ENCODE assay signal across 9 mouse cellular contexts in the genomic region with DNA sequence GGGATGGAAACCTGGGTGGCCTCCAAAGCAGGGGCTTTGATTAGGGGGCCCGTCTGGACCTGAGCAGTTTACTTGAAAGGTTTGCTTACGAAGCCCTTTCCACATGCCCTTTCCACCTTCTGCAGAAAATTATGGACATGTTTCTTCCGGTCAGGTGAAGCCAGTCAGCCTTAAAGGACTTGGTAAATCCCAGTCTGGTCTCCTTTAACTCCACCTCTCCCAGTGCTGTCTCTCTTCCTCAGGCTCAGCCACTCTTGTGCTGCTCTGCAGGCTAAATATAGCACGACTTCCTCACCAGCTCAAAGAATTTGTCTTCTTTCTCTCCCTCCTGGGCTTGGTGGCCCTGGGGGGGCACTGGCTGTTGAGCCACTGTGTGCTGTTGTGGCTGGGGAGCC. TPM values are rescaled to one million over a fixed set of nuclear protein-coding genes. Genes with fewer than 3 reads are reported as not detected.
DNase-seq lines count a peak whose midpoint lies in the region; ATAC-seq and TF ChIP-seq lines count a peak whose summit lies in the region.
"Had no signal": no experiment of that assay in that cellular context is flagged by ENCODE, and none has a peak within 500 bp of the region (broad histone marks: within the 10 kb centered on the region; RNA-seq: fewer than 3 reads in every experiment).

No protein-coding gene starts in this region.

- ATAC-seq in liver, embryonic 11.5 days (replicated peaks; ENCODE audit: low FRiP score), result no peak
- no peak for ATAC-seq in hindbrain, embryonic 16.5 days

- no peak overlapping the region for H3K9ac ChIP-seq in liver, embryonic 11.5 days (ENCODE audit: low read depth, low read length)
- peak overlapping the region; percentile 66 for H3K9ac ChIP-seq in hindbrain, embryonic 16.5 days (ENCODE audit: low read depth, low read length)

- peak overlapping the region; percentile 86 for H3K4me2 ChIP-seq in liver, embryonic 11.5 days
- peak overlapping the region; percentile 58 for H3K4me2 ChIP-seq in hindbrain, embryonic 16.5 days (ENCODE audit: low read length)

- peaks cover 4% of the 10 kb centered on the region for H3K36me3 ChIP-seq in liver, embryonic 11.5 days (ENCODE audit: control insufficient read depth, insufficient read depth, low read length)
- peaks cover 12% of the 10 kb centered on the region for H3K36me3 ChIP-seq in hindbrain, embryonic 16.5 days (ENCODE audit: control insufficient read depth, insufficient read depth, low read length)

- H3K4me3 ChIP-seq in cerebellum, adult 2 months (replicated peaks; ENCODE audit: insufficient read depth, low read depth, low read length), result peak overlapping the region; percentile 65
- no peak overlapping the region for H3K4me3 ChIP-seq in liver, embryonic 11.5 days (ENCODE audit: low read depth, low read length)
- H3K4me3 ChIP-seq in hindbrain, embryonic 16.5 days (ENCODE audit: low read length), result peak overlapping the region; percentile 49

- H3K27ac ChIP-seq in cerebellum, adult 2 months (ENCODE audit: insufficient read depth, low read length), result peak overlapping the region; percentile 86
- H3K27ac ChIP-seq in liver, embryonic 11.5 days (ENCODE audit: low read depth, low read length), result no peak overlapping the region
- peak overlapping the region; percentile 64 for H3K27ac ChIP-seq in hindbrain, embryonic 16.5 days (ENCODE audit: low read depth, low read length)

- TF ChIP-seq CTCF in cerebellum, adult 2 months (IDR thresholded peaks at IDR 0.05; ENCODE audit: borderline replicate concordance, insufficient read depth, low read depth, low read length), result no peak

- no peaks in the 10 kb centered on the region for H3K9me3 ChIP-seq in liver, embryonic 11.5 days (ENCODE audit: control insufficient read depth, low read length)
- no peaks in the 10 kb centered on the region for H3K9me3 ChIP-seq in hindbrain, embryonic 16.5 days (ENCODE audit: control insufficient read depth, low read length)

- H3K27me3 ChIP-seq in cerebellum, adult 2 months (ENCODE audit: control insufficient read depth, insufficient read depth, low read length), result no peaks in the 10 kb centered on the region
- no peaks in the 10 kb centered on the region; the same call in 1 of the 2 replicates for H3K27me3 ChIP-seq in liver, embryonic 11.5 days (replicated peaks; ENCODE audit: control insufficient read depth, insufficient read depth, low read length)
- H3K27me3 ChIP-seq in hindbrain, embryonic 16.5 days (replicated peaks; ENCODE audit: control insufficient read depth, insufficient read depth, low read length), result no peaks in the 10 kb centered on the region

- WGBS in cerebellum, adult 2 months, result 5% methylated on average over 4 of the region's 4 CpGs
- 22% methylated on average over 4 of the region's 4 CpGs for WGBS in liver, embryonic 11.5 days
- WGBS in hindbrain, embryonic 16.5 days, result 30% methylated on average over 4 of the region's 4 CpGs

- peak; percentile 55 to 58 for DNase-seq in cerebellum, adult 2 months
- DNase-seq in cerebellum, adult 11-12 months, result no peak
- DNase-seq in liver, embryonic 11.5 days (ENCODE audit: low spot score), result no peak
- DNase-seq in liver, result no peak
- peak; percentile 16 for DNase-seq in retina, embryonic 14.5 days (ENCODE audit: low spot score)
- no peak for DNase-seq in layer of hippocampus, adult 18-20 months (ENCODE audit: low spot score in 2 of 2)
- DNase-seq in gastrocnemius, adult 18-20 months (ENCODE audit: low spot score), result no peak
- DNase-seq: adrenal gland, postnatal 36 days had no signal

- peaks cover 37% of the 10 kb centered on the region for H3K4me1 ChIP-seq in cerebellum, adult 2 months (ENCODE audit: control insufficient read depth, insufficient read depth, low read length)
- H3K4me1 ChIP-seq in liver, embryonic 11.5 days (replicated peaks; ENCODE audit: control insufficient read depth, insufficient read depth, low read length), result peaks cover 19% of the 10 kb centered on the region
- H3K4me1 ChIP-seq in hindbrain, embryonic 16.5 days (ENCODE audit: control insufficient read depth, insufficient read depth, low read depth, low read length), result peaks cover 14% of the 10 kb centered on the region

- TF ChIP-seq POLR2A in cerebellum, adult 2 months (IDR thresholded peaks at IDR 0.05; ENCODE audit: borderline replicate concordance, insufficient read depth, low read length), result no peak

RNA-seq across cellular contexts. Expression of a gene that starts 1.4 kb away (rescaled TPM):
- polyA plus RNA-seq in cerebellum, adult 2 months (2012; rRNA removed), result 399 and 405 TPM in 2 replicates
- polyA plus RNA-seq in liver, embryonic 11.5 days (2014; fragmentation: Nextera tagmentation; extraction: Ambion mirVana), result 3.5 and 4.3 TPM in 2 replicates
- polyA plus RNA-seq in hindbrain, embryonic 16.5 days (2015; fragmentation: Nextera tagmentation; extraction: Ambion mirVana), result 135 TPM in 2 replicates
- total RNA-seq in layer of hippocampus, adult 18-20 months (2021), result 100 to 1,000 TPM; 359 to 373 TPM
- total RNA-seq in gastrocnemius, adult 18-20 months (2021), result under 1 TPM; 0.17 to 0.21 TPM

RNA-seq across cellular contexts. Expression of a gene that starts 10.2 kb away (rescaled TPM):
- polyA plus RNA-seq in cerebellum, adult 2 months (2012; rRNA removed), result 59.5 and 66.4 TPM in 2 replicates
- 220 and 243 TPM in 2 replicates for polyA plus RNA-seq in liver, embryonic 11.5 days (2014; fragmentation: Nextera tagmentation; extraction: Ambion mirVana)
- 131 and 152 TPM in 2 replicates for polyA plus RNA-seq in hindbrain, embryonic 16.5 days (2015; fragmentation: Nextera tagmentation; extraction: Ambion mirVana)
- total RNA-seq in layer of hippocampus, adult 18-20 months (2021), result 10 to 100 TPM; 50.4 to 51.0 TPM
- total RNA-seq in gastrocnemius, adult 18-20 months (2021), result 10 to 100 TPM; 12.1 to 14.4 TPM

RNA-seq across cellular contexts. Expression of a gene that starts 20.6 kb away (rescaled TPM):
- polyA plus RNA-seq in cerebellum, adult 2 months (2012; rRNA removed), result 22.5 and 24.4 TPM in 2 replicates
- polyA plus RNA-seq in liver, embryonic 11.5 days (2014; fragmentation: Nextera tagmentation; extraction: Ambion mirVana), result 6.8 and 8.8 TPM in 2 replicates
- polyA plus RNA-seq in hindbrain, embryonic 16.5 days (2015; fragmentation: Nextera tagmentation; extraction: Ambion mirVana), result 12.7 and 13.9 TPM in 2 replicates
- 1 to 10 TPM; 4.0 to 6.8 TPM for total RNA-seq in layer of hippocampus, adult 18-20 months (2021)
- total RNA-seq in gastrocnemius, adult 18-20 months (2021), result 1 to 10 TPM; 2.0 to 3.1 TPM

RNA-seq across cellular contexts. Expression of a gene that starts 37.1 kb away (rescaled TPM):
- 47.0 and 47.8 TPM in 2 replicates for polyA plus RNA-seq in cerebellum, adult 2 months (2012; rRNA removed)
- polyA plus RNA-seq in liver, embryonic 11.5 days (2014; fragmentation: Nextera tagmentation; extraction: Ambion mirVana), result 93.8 and 98.8 TPM in 2 replicates
- 52.7 and 57.2 TPM in 2 replicates for polyA plus RNA-seq in hindbrain, embryonic 16.5 days (2015; fragmentation: Nextera tagmentation; extraction: Ambion mirVana)
- total RNA-seq in layer of hippocampus, adult 18-20 months (2021), result 10 to 100 TPM; 18.2 to 19.4 TPM
- 10 to 100 TPM; 27.8 to 31.6 TPM for total RNA-seq in gastrocnemius, adult 18-20 months (2021)

RNA-seq across cellular contexts. Expression of a gene that starts 37.3 kb away (rescaled TPM):
- polyA plus RNA-seq in cerebellum, adult 2 months (2012; rRNA removed), result 2.0 and 3.5 TPM in 2 replicates
- polyA plus RNA-seq in liver, embryonic 11.5 days (2014; fragmentation: Nextera tagmentation; extraction: Ambion mirVana), result 0.92 TPM in 1 of 2 replicates, not detected in the other
- not detected in 2 replicates for polyA plus RNA-seq in hindbrain, embryonic 16.5 days (2015; fragmentation: Nextera tagmentation; extraction: Ambion mirVana)
- total RNA-seq in layer of hippocampus, adult 18-20 months (2021), result 10 to 100 TPM; 10.4 to 10.6 TPM
- 1 to 10 TPM in 1 of 2 experiments, under 1 TPM in 1; 0.62 to 1.8 TPM for total RNA-seq in gastrocnemius, adult 18-20 months (2021)

Comparison
In these comparisons a context has a peak if more than half of its experiments do, and no peak if none do; other contexts are left out.
1. DNase-seq: peak in cerebellum, adult 2 months (2 of 2) and retina, embryonic 14.5 days (single experiment); none in cerebellum, adult 11-12 months (single experiment), liver, embryonic 11.5 days (single experiment), liver (single experiment), layer of hippocampus, adult 18-20 months (0 of 2) and gastrocnemius, adult 18-20 months (single experiment).
2. RNA of a gene that starts 1.4 kb away (polyA plus RNA-seq): 399 to 405 TPM in cerebellum, adult 2 months and 135 TPM in hindbrain, embryonic 16.5 days; 3.5 to 4.3 TPM in liver, embryonic 11.5 days; every median in the first group is over 10 times any median in the second.